Mouse (Mus musculus): ENCODE data around the gene Megf8.

Gene Megf8

DNA sequence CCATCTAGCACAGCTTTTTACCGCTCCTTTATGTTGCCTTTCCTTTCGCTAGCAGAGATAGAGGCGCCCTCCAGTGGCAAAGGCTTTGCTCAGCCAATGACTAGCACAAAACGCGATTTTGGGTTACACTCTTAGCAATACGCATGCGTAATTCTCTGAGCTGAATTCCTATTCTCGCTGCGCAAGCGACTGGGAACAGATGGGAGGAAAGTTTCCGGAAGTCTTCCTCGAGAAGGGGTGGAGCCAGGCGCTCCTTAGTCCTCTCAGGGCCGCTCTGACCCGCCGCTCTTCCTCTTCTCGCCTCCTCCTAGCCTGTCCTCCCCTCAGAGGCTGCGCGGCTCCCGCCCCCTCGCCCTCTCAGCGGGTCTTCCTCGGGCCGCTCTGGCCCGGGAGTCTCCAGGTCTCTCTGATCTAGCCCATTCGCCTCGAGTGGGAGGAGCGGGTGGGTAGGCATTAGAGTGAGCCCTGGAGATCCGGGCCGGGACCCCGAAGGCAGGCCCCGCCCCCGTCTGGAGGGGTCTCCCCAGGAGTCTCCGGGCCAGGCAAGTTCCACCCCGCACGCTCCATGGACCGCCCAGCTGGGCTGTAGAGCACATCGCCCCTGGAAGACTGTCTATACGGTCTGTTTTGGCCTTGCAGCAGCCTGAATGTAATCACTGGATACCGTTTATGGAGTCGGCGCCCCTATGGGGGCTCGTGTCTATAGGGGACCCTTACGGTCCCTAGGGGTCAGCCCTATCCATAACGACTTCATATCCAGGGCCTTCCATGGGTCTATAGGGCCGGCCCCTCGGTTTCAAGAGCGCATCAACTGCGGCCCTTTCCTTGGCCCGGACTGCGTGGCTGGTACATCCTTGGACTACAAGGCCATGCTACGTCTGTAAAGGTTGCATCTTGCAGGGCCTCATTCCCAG lies at the start of gene Megf8:
Megf8 (plus strand) TSS at position 633 of the 914 bp plus-strand sequence.
- DNase-seq, result peak; percentile 98

DNA sequence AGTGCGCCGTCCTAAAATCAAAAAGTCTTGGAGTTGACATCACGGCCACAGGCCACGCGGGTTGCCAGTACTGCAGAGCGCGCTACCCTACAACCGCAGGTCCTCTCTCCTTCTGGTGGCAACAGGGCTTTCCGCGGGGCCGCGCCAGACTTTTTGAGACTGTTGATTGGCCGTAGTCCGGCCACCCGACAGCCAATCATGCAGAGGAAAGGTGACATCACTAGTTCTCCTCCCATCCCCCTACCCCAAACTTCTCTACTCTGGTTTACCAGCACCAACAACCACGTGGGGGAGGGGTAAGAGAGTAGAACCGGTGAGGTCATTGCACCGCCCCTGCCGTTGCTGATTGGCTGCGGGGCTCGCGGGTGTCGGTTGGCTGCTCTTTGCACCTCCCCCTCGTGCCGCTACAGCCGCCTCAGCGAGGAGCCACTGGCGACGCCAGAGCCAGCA lies 49.6 kb upstream of the Megf8 start, which contains the start of gene Cic:
Cic (plus strand) TSS at position 404 of the 450 bp plus-strand sequence.
- DNase-seq, result peak; percentile 99 to 100

DNA sequence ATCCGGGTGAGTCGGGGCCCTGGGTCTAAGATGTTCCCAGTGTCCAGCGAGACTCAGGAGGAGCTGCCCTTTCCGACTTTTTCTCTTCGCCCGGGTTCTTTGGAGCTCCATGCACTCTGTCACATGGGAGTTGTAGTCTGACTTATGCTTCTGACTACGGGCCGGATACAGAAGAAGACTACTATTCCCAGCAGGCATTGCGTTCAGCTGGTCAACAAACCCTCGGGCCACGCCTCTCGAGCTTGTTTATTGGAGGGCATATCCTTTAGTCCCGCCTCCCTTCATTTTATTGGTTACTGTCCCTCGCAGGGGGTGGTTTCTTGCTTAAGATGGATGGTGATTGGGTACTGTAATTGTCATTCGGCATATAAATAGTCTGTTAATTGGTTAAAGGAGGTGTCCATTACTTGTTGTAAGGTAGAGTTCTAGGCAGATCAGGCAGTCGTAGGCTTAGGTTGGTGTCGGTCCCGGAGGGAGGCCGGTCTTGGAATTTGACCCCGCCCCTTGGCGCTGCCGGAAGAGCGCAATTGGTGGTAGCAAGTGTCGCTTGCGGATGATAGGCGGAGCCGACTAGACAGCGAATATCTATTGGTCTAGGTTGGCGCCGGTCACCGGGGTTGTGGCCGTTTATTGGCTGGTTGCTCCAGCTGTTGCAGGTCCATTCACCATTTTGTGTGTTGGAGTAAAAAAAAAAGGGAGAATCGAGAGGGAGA lies 49.1 kb upstream of the Megf8 start:
- DNase-seq, result peak; percentile 99 to 100

DNA sequence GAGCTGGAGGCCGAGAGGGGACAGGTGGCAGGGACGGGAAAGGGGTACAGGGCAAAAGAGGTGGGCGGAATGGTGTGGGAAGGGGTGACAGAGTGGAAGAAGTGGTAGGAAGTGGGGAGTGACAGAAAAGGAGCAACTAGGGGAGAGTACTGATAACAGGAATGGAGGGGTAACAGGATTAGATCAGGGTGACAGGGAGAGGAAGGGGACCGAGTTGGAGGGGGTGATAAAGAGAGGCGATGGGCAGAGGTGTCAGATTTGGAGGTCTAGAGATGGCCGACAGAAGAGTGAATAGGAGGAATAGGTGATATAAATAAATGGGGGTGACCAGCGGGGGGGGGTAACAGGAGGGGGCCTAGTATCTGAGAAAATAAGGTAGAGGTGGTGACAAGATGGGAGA lies 48.4 kb upstream of the Megf8 start:
- no peak for DNase-seq

DNA sequence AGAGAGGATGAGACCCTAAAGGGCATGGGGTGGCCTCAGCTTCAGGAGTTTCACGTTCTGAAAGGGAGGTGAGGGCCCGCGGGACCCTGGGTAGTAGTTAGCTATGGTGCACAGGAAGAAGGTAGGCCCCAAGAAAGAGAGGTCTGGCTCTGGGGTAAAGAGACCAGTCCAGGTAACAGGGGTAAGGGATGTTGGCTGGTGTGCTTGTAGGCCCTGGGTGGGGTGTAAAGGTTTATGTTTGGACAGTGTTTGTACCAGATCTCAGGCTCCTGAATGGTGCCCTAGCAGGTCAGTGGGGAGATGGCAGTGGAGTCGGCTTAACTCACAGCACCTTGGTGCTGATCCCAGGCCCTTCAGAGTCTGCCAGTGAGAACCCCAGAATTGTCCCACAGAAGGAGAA lies 47.9 kb upstream of the Megf8 start:
- DNase-seq, result no peak

DNA sequence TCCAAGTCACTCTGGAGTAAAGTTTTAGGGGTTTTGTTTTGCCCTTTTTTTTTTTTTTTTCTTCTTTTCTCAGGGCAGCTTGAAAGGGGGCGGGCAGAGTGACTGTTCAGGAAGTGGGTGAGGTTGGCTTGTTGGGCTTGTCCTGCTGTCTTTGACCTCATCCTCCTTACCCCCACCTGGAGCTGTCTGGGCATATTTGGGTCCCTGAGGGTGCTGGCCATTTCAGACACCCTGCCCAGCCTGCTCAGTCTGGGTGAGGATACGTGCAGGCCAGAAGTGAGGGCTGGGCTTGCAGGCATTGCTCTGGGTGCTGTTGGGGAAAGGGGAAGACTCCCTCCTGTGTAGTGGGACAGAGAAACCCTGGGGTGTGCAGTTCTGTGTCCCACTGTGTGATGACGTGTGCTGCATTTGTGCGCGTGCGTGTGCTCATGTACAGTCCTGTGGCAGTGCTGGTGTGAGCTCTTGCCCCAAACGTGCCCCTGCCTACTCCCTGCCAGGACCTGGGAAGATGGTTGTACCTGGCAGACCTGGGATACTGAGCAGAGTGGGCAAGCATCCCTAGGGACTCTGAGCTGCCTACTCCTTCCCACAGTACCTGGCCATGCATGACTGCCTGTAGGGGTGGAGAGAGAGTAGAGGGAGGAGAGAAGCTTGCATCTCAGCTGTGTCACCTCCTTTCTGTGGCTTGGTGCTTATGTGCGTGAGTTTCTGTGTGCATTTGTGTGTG lies 47.3 kb upstream of the Megf8 start:
- no peak for DNase-seq

DNA sequence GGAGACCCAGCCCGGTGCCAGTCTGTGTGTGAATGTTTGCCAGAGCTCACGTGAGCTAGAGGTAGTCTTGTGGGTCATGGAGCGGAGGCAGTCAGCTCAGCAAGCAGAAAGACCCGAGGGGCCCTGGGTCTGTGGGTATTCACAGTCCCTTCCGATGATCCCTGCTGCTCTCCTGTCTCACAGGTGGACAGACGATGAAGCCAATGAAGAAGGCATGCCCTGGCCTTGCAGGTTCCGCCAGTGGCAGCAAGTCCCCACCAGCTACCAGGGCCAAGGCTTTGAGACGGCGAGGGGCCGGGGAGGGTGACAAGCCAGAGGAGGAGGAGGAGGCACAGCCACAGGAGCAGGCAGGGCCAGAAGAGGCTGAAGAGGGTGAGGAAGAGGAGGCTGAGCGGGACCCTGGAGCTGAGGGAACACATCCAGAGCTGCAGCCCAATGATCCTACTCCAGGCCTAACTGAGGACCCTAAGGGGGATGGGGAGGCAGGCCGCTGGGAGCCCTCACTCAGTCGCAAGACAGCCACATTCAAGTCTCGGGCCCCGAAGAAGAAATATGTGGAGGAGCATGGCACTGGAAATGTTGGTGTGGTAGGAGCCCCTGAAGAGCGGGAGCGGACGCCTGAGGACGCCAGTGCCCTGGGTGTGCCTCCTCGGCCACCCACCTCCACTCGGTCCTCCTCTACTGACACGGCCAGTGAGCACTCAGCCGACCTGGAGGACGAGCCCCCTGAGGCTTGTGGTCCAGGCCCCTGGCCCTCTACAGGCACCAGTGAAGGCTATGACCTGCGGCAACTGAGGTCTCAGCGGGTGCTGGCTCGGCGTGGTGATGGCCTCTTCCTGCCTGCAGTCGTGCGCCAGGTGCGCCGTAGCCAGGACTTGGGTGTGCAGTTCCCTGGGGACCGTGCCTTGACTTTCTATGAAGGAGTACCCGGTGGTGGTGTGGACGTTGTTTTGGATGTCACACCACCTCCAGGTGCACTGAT lies 46.0 kb upstream of the Megf8 start:
- DNase-seq, result no peak

DNA sequence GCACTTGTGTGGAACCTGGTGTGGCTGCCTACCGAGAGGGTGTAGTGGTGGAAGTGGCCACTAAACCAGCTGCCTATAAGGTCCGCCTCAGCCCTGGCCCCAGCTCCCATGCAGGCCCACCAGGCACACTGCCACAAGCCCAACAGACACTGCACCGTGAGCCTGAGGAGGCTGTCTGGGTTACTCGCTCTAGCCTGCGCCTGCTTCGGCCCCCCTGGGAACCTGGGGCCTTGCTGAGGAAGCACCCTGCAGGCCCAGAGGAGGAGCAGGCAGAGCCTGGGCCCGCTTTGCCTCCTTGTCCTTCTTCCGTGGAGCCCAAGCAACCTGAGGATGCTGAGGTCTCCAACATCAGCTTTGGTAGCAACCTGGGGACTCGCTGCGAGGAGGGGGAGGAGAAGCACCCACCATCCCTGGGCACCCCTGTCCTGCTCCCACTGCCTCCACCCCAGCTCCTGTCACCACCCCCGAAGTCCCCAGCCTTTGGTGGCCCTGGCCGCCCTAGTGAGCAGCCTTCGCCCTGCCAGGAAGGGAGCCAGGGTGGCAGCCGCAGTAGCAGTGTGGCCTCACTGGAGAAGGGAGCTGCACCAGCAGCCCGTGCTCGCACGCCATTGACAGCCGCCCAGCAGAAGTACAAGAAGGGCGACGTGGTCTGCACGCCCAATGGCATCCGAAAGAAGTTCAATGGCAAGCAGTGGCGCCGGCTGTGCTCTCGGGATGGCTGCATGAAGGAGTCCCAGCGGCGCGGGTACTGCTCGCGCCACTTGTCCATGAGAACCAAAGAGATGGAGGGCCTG lies 45.1 kb upstream of the Megf8 start:
- DNase-seq, result no peak

DNA sequence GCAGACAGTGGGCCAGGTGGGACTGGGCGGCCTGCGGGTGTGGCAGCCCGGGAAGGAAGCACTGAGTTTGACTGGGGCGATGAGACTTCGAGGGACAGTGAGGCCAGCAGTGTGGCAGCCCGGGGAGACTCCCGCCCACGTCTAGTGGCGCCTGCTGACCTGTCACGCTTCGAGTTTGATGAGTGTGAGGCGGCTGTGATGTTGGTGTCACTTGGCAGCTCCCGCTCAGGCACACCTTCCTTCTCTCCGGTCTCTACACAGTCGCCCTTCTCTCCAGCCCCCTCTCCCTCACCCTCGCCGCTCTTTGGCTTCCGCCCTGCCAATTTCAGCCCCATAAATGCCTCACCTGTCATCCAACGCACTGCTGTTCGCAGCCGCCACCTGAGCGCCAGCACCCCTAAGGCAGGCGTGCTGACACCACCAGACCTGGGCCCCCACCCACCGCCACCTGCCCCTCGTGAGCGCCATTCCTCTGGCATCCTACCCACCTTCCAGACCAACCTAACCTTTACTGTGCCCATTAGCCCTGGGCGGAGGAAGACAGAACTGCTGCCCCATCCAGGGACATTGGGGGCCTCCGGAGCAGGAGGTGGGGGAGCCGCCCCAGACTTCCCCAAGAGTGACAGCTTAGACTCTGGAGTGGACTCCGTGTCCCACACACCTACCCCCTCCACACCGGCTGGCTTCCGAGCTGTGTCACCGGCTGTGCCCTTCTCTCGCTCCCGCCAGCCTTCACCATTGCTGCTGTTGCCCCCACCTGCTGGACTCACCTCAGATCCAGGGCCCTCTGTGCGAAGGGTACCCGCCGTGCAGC lies 44.3 kb upstream of the Megf8 start:
- no peak for DNase-seq

DNA sequence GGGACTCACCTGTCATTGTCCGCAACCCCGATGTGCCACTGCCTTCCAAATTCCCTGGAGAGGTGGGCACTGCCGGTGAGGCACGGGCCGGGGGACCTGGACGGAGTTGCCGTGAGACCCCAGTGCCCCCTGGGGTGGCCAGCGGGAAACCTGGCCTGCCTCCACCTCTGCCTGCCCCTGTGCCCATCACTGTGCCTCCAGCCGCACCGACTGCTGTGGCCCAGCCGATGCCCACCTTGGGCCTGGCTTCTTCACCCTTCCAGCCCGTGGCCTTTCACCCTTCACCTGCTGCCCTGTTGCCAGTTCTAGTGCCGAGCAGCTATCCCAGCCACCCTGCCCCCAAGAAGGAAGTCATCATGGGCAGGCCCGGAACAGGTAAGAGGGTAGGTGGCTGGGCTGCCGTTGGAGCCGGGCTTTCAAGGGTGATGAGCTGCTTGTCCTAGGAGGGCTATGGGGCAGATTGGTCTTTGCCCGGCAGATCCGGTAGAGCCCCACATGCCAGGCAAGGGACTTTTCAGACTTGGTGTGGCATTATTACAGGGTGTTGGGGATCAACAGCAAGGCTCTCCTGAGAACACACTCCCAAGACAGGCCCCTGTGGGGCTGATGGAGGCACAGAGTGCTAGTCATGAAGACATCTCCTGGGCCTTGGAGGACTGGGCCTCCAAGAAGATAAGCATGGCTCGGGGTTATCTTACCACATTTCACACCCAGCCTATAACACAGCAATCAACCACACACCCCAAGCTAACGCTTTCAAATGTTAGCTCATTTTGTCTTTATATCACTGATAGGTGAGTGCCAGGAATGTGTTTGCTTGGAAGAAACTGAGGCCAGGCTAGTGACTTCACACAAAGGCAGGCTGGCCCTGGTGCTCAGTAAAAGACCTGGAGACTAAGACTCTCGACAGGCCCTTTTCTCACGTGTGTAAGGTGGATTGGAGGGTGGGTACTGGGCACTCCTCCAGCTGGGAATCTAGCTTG lies 43.4 kb upstream of the Megf8 start:
- no peak for DNase-seq

DNA sequence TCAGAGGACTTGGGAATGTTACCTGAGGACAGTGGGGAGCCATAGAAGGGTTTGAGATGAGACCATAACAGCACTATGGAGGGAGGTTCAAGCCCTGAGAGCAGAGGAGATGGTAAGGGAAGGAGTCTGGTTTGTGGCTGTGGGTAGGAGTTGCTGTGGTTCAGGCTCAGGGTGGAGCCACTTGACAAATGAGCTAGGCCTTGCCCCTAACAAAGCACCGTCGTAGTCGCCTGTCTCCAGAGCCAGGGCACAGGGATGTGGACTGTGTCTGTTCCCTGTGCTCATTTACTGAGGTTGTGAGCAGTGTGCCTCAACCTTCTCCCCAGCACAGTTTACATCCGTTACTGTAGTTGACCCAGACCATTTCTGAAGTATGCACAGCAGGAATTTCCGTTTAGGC lies 42.4 kb upstream of the Megf8 start:
- no peak for DNase-seq

DNA sequence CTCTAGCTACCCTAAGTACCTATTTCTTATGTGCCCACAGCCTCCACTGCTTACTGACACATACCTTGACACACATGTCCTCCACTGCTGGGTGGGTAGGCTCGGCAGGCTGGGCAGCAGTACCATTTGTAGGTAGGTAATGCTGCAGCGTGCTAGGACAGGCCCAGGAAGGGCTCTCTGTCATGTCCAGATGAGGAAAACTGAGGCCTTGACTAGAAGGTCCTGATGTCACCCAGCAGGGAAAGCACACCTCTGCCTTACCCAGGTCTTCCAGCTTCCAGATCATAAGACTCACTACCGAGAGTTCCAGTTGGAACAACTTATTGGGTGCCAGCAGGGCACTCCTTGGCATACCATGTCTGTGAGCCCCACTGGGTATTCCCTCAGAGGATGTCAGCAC lies 42.0 kb upstream of the Megf8 start:
- DNase-seq, result no peak

DNA sequence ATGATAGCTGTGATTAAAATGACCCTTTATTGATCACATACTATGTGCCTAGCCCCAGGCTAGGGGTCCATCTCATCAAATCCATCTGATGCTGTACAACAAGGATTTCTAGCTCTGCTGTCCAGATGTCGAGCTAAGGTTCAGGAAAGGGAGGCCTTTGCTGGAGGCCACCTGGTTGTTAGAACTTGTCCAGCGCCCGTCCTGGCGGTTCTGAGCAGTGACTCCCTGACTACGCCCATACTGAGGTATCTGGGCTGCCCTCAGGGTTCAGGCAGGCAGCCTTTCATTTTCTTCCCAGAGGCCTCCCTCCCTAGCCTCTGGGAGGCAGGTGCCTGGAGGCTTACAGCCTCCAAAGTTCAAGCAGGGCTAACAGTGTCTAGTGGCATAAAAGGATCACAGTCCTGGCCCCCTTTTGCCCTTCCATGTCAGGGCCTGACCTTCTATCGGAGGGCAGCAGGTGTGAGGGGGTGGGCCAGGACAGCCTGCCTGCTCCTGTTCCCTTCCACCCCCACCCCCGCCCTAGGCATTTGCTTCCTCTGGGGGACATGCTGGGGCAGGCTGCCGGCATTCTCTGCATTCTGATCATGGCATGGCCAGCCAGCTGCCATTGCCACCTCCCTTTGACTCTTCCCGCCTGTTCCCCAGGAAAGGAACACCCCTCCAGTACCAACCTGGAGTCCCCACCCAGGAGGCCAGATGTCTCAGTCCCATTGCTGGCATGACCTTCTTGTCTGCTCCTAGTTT lies 41.2 kb upstream of the Megf8 start:
- no peak for DNase-seq

DNA sequence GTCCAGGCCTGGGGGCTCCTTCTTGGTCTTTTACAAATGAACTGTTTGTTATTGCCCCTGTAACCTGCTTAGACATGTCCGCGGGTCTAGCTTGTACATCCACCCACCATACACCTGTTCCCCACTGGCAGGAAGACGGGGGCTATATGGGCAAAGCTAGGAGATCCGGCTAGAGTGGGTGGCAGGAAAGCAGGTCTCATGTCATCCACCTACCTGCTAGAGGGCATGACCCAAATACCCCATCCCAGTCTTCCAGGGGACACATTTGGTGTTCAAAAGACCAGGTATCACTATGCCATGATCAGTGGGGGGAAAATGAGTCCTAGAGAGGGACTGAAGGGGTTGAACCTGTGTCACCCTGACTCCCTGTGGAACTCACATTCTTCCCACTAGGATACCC lies 39.6 kb upstream of the Megf8 start:
- no peak for DNase-seq

DNA sequence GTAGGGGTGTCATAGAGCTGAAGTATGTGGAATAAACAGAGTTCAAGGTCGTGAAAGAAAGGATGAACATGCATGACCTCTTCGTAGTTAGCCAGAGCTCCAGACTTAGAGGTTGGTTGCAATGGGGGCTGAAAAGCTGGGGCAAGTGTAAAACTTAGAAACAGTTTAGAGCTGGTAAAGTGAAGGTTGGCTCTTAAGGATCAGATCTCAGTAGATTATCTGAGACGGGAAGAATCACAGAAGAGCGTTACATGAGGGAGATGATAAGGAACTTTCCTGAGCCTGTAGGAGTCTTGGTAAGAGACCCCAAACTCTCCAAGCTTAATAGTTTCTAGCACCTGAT lies 39.0 kb upstream of the Megf8 start:
- DNase-seq, result no peak

DNA sequence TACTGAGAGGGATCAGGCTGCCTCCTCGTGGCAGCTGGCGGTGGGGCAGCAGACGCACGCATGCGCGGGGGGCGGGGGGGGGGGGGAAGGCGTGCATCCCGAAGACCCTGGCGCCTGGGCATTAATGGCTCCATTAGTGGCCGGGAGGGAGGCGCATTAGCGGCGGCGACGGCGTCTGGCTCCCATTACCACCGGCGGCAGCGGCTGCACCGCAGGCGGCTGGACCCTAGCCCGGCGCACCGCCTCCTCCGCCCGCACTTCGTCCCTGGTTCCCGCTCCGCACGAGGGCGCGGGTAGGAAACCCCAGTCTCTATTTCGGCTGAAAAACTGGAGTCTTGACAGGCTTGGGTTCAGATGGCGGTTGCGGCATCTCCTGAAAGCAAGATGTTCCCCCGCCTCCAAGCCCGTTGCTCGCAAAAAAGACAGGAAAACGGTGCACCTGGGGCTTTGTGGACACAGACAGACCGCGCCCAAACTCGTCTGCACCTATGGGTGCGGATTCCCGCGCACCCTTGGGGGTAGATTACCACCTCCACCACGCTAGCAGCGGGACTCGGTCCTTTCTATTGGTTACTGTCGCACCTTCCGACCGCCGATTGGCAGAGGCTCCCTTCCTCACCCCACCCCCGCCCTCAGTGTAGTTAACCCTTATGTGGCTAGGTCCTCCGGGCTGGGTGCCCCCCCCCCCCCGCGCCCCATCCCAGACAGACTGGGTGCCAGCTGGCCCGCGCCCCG lies 38.5 kb upstream of the Megf8 start:
- DNase-seq, result peak; percentile 81 to 86

DNA sequence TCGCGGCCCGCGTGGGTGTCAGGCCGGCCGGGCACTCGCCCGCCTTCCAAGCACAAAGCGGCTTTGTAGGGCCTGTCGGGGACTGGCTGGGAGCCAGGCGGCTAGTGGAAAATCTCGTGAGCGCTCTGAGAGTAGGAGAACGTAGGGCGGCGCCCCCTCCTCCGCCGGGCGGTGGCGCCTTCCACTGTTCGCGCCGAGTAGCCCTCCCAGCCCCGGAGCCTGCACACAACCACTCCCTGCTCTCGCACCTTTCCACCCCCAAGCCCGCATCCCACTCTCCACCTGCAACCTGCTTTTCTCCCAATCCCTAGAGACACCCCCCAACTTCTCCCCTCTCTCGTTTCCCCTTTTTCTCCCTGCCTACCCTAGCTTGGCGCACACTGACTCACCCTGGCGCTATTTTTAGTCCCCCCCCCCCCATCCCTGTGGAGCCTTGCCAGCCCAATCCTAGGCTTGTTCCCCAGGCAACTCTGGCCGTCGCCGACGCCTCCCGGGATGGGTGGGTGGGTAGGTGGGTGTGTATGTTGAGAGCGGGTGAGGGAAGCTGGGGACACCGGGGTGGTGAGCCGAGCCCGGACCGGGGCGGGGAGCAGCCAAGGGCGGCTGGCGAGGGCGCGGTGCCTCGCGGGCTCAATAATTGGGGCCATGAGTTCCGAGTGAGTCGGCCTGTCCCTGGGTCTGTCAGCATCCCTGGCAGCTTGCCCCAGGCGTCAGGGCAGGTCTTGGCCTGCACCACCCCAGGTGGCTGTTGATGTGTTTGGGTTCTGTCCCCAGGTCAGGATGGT lies 37.7 kb upstream of the Megf8 start:
- peak; percentile 86 to 88 for DNase-seq
